Mouse (Mus musculus) liver, embryonic 14.5 days (tissue): ENCODE measurements around the gene Brpf1.

Source experiments
- CTCF ChIP-seq: IDR thresholded peaks from 2 replicates; pipeline ENCODE4 v1.5.1; 2016; ENCODE audit warnings: antibody characterized with exemption, low read depth, control low read depth
- EP300 ChIP-seq: IDR thresholded peaks from 2 replicates; pipeline ENCODE4 v1.6.1; 2016; ENCODE audit warnings: antibody characterized with exemption, low read depth

DNA sequence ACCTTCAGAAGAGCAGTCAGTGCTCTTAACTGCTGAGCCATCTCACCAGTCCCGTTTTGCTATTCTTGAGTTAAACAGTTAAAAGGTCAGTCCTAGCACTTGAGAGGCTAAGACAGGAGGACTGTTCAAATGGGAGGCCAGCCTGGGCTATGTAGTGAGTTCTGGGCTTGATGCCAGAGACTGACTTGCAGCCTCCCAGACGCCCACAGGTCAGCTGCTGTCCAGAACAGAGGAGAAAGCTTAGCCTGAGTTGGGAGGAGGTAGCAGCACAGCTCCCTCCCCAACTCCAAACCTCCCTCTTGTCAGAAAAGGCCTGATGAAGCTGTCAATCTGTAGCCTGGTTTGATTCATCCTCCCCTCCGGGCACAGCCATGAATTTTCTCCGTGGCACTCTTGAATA is 30.1 kb upstream of the Brpf1 start:
- TF ChIP-seq CTCF (no peak), EP300 (no peak)
